Mouse (Mus musculus) myocyte (in vitro differentiated cells): ENCODE data around the gene Angptl6.

ENCODE experiments used
- E2F4 ChIP-seq: IDR thresholded peaks from one replicate; pipeline ENCODE4 v1.6.1; 2011; ENCODE audit warnings: mild to moderate bottlenecking, control low read depth, moderate library complexity; ENCODE audit not compliant: insufficient read depth
- MAX ChIP-seq: IDR thresholded peaks from one replicate; pipeline ENCODE4 v1.6.1; 2011; ENCODE audit warnings: low read depth, mild to moderate bottlenecking, control low read depth
- POLR2A ChIP-seq: IDR thresholded peaks from one replicate; pipeline ENCODE4 v1.6.1; 2011; ENCODE audit warnings: low read depth, mild to moderate bottlenecking, control low read depth, moderate library complexity; ENCODE audit not compliant: insufficient read length
- POLR2AphosphoS2 ChIP-seq: IDR thresholded peaks from one replicate; pipeline ENCODE4 v1.6.1; 2011; ENCODE audit warnings: low read depth, control low read depth; ENCODE audit not compliant: insufficient read length
- TCF12 ChIP-seq: IDR thresholded peaks from one replicate; pipeline ENCODE4 v1.6.1; 2011; ENCODE audit warnings: mild to moderate bottlenecking, control low read depth; ENCODE audit not compliant: poor library complexity, insufficient read depth, severe bottlenecking
- TCF3 ChIP-seq: IDR thresholded peaks from one replicate; pipeline ENCODE4 v1.6.1; 2011; ENCODE audit warnings: low read depth, control low read depth; ENCODE audit not compliant: insufficient read length
- USF1 ChIP-seq: IDR thresholded peaks from one replicate; pipeline ENCODE4 v1.6.1; 2011; ENCODE audit warnings: low read depth, mild to moderate bottlenecking, control low read depth, moderate library complexity

DNA sequence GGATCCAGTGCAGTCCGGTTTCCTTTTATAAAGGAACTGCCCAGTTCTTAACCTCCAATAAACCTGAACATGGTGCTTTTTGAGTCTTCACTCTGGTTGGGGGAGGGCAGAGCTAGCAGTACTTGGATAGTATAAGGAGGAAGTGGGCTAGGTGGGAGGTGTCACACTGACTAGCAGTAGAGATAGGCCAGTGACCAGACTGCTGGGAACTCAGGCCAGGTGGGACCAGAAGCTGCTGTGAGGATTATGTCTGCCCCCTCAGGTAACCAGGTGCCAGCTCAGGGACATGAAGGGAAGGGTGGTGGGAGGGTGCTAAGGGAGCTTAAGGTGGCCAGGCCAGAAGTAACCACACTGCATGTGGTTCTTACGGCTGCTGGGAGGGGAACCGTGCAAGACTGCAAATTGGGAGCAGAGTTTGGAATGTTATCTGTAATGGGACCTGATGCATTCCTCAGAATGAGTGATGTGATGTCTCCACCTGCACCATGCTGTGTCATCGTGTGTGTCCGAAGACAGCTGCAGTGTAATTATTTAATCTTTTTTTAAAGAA, 12.7 kb upstream of the Angptl6 start:
- TF ChIP-seq POLR2A (peak; percentile 41), MAX (no peak), USF1 (no peak), TCF3 (no peak), POLR2AphosphoS2 (peak; percentile 88), TCF12 (no peak), E2F4 (no peak)
